Mouse (Mus musculus) liver, embryonic 14.5 days (tissue): ENCODE data around the gene Zfp800.

ENCODE experiments used
- CTCF ChIP-seq: IDR thresholded peaks from 2 replicates; pipeline ENCODE4 v1.5.1; 2016; ENCODE audit warnings: antibody characterized with exemption, low read depth, control low read depth
- EP300 ChIP-seq: IDR thresholded peaks from 2 replicates; pipeline ENCODE4 v1.6.1; 2016; ENCODE audit warnings: antibody characterized with exemption, low read depth

- TF ChIP-seq CTCF (no peak), EP300 (no peak)
Measured at GRCm38 (mm10) chr6:28191935-28192334, 205.9 kb downstream of the Zfp800 start.
